Mouse (Mus musculus): ENCODE measurements at regions not wholly inside any gene's neighbourhood (a gene's known extent, or its start where the extent isn't known, plus 50 kb on each side); places are given as distances from the start of the nearest gene placed in this dataset.
"Not testable (repeated sequence)": the region's sequence is repeated elsewhere in the genome, so short reads cannot be mapped to it uniquely, and the experiment has no call there.

DNA sequence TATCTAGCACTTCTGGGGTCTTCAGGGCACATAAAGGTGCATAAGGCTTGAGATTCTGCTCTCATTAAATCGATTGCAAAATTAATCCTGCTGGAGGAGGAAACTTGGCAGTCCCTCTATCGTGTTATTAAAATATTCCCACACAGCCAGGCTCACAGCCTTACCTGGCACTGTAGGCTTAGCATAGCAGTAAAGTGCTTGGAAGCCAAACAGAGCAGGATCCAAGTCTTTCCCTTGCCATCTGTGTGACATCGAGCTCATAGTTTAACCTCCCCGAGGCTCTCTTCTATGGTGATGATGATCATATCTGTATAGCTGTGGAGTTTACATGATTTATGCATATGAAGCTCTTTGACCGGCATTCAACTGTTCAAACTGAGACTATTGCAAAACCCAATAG is 197.6 kb downstream of the Snx19 start:
- Histone ChIP-seq H3K4me1 (ENCODE audit: control insufficient read depth, insufficient read depth, low read length) (no peaks in the 10 kb centered on the region), H3K4me3 (ENCODE audit: insufficient read depth, low read depth, low read length) (no peak overlapping the region), H3K27ac (ENCODE audit: insufficient read depth, low read depth, low read length) (no peak overlapping the region)
- TF ChIP-seq POLR2A (IDR thresholded peaks at IDR 0.05; ENCODE audit: insufficient read depth, low read depth, low read length) (no peak), CTCF (IDR thresholded peaks at IDR 0.05; ENCODE audit: insufficient read depth, low read depth, low read length) (no peak)
- 86% methylated on average over 5 of the region's 5 CpGs for WGBS

DNA sequence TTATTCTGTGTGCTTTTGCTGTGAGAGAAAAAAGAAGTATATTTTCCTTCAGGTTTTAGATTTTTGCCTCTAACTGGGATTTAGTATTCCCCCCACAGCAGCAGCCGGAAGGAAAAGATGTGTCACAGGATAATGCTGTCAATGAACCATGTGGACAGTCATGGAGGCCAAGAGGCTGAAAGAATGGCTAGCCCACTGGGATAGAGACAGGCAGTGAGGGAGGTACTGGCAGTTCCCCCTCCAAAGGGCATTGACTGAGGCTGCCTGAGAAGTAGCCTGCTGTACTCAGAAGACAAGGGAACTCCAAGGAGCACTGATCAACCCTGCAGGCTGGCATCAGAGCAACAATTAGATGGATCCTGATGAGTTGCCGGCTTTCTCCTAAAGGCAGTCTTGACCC is 192.4 kb downstream of the Snx19 start:
- TF ChIP-seq POLR2A (IDR thresholded peaks at IDR 0.05; ENCODE audit: insufficient read depth, low read depth, low read length) (no peak), CTCF (IDR thresholded peaks at IDR 0.05; ENCODE audit: insufficient read depth, low read depth, low read length) (no peak)
- Histone ChIP-seq H3K27ac (ENCODE audit: insufficient read depth, low read depth, low read length) (no peak overlapping the region), H3K4me1 (ENCODE audit: control insufficient read depth, insufficient read depth, low read length) (peaks cover 2% of the 10 kb centered on the region; the same call in 1 of the 2 replicates), H3K4me3 (ENCODE audit: insufficient read depth, low read depth, low read length) (no peak overlapping the region)
- 72% methylated on average over 2 of the region's 2 CpGs for WGBS

GRCm38 (mm10) chr9:30618181-30618580 is 191.3 kb downstream of the Snx19 start:
- WGBS: 94% methylated on average over 2 of the region's 2 CpGs
- Histone ChIP-seq H3K4me1 (ENCODE audit: control insufficient read depth, insufficient read depth, low read length) (peaks cover 2% of the 10 kb centered on the region; the same call in 1 of the 2 replicates), H3K27ac (ENCODE audit: insufficient read depth, low read depth, low read length) (no peak overlapping the region), H3K4me3 (ENCODE audit: insufficient read depth, low read depth, low read length) (no peak overlapping the region)
- no peak for TF ChIP-seq POLR2A (IDR thresholded peaks at IDR 0.05; ENCODE audit: insufficient read depth, low read depth, low read length)
- TF ChIP-seq CTCF (IDR thresholded peaks at IDR 0.05; ENCODE audit: insufficient read depth, low read depth, low read length): no peak

GRCm38 (mm10) chr9:30613715-30614114 is 186.8 kb downstream of the Snx19 start:
- Histone ChIP-seq H3K4me1 (ENCODE audit: control insufficient read depth, insufficient read depth, low read length) (no peaks in the 10 kb centered on the region), H3K4me3 (ENCODE audit: insufficient read depth, low read depth, low read length) (no peak overlapping the region), H3K27ac (ENCODE audit: insufficient read depth, low read depth, low read length) (no peak overlapping the region)
- WGBS: 41% methylated on average over 6 of the region's 6 CpGs
- TF ChIP-seq POLR2A (IDR thresholded peaks at IDR 0.05; ENCODE audit: insufficient read depth, low read depth, low read length) (no peak), CTCF (IDR thresholded peaks at IDR 0.05; ENCODE audit: insufficient read depth, low read depth, low read length) (no peak)

DNA sequence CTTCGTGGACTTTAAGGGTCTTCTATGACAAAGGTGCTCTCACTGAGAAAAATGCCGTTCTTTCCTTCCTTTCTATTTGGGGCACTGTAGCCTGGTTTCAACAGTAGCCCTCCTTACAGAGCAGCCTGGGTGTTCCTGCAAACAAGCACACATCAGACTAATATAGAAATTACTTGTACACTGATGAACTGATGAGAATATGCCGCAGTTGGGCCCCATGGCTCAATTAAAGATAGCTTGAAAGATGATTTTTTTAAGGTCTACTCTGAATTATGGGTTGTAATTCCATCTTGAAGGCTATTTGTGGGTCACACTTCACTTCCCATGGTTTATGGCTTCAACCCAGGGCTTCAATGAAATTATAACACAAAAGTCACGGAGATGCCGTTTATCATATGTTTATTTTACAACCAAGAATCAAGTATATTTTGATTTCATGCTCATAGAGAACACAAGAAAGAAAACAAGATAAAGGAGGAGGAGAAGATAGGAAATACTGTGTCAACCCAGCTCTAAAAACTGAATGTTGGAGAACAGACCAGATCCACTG is 186.2 kb downstream of the Snx19 start:
- TF ChIP-seq POLR2A (IDR thresholded peaks at IDR 0.05; ENCODE audit: insufficient read depth, low read depth, low read length) (no peak), CTCF (IDR thresholded peaks at IDR 0.05; ENCODE audit: insufficient read depth, low read depth, low read length) (no peak)
- WGBS: 87% methylated on average over 5 of the region's 5 CpGs
- Histone ChIP-seq H3K4me3 (ENCODE audit: insufficient read depth, low read depth, low read length) (no peak overlapping the region), H3K4me1 (ENCODE audit: control insufficient read depth, insufficient read depth, low read length) (no peaks in the 10 kb centered on the region), H3K27ac (ENCODE audit: insufficient read depth, low read depth, low read length) (no peak overlapping the region)

- TF ChIP-seq CTCF (IDR thresholded peaks at IDR 0.05; ENCODE audit: insufficient read depth, low read depth, low read length): no peak
- TF ChIP-seq POLR2A (IDR thresholded peaks at IDR 0.05; ENCODE audit: insufficient read depth, low read depth, low read length): no peak
- 73% methylated on average over 7 of the region's 7 CpGs for WGBS
Observed at GRCm38 (mm10) chr9:30610328-30610727, 183.4 kb downstream of the Snx19 start.

DNA sequence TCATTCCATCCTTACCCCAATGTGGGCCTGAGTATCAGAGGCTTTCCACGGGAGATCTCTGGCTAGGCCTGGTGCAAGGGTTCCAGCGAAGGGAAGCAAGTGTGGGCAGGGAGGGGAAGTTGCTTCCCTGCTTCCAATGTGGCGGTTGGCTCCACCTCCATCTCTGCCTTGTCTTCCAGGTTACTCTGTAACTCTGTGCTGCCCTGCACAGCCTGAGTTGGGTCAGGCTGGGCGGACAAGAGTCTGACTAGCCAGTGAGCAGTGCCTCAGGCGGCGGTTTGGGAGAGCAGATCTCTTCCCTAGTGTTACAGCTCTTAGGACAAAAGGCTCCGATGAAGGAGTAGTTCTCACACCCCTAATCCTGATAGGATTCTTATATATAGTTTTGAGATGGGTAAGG is 172.8 kb downstream of the Snx19 start:
- no peak for TF ChIP-seq CTCF (IDR thresholded peaks at IDR 0.05; ENCODE audit: insufficient read depth, low read depth, low read length)
- TF ChIP-seq POLR2A (IDR thresholded peaks at IDR 0.05; ENCODE audit: insufficient read depth, low read depth, low read length): no peak
- 82% methylated on average over 7 of the region's 7 CpGs for WGBS
- Histone ChIP-seq H3K4me3 (ENCODE audit: insufficient read depth, low read depth, low read length) (no peak overlapping the region), H3K27ac (ENCODE audit: insufficient read depth, low read depth, low read length) (no peak overlapping the region), H3K4me1 (ENCODE audit: control insufficient read depth, insufficient read depth, low read length) (no peaks in the 10 kb centered on the region)

More at GRCm38 (mm10) chr9:30610328-30610727, 183.4 kb downstream of the Snx19 start:
- Histone ChIP-seq H3K4me3 (ENCODE audit: insufficient read depth, low read depth, low read length) (no peak overlapping the region), H3K4me1 (ENCODE audit: control insufficient read depth, insufficient read depth, low read length) (no peaks in the 10 kb centered on the region), H3K27ac (ENCODE audit: insufficient read depth, low read depth, low read length) (no peak overlapping the region)

- Histone ChIP-seq H3K4me1 (ENCODE audit: control insufficient read depth, insufficient read depth, low read length) (no peaks in the 10 kb centered on the region), H3K27ac (ENCODE audit: insufficient read depth, low read depth, low read length) (no peak overlapping the region), H3K4me3 (ENCODE audit: insufficient read depth, low read depth, low read length) (no peak overlapping the region)
- TF ChIP-seq CTCF (IDR thresholded peaks at IDR 0.05; ENCODE audit: insufficient read depth, low read depth, low read length): no peak
- TF ChIP-seq POLR2A (IDR thresholded peaks at IDR 0.05; ENCODE audit: insufficient read depth, low read depth, low read length): no peak
- 82% methylated on average over 4 of the region's 4 CpGs for WGBS
Observed at GRCm38 (mm10) chr9:30597691-30598090, 170.8 kb downstream of the Snx19 start.

DNA sequence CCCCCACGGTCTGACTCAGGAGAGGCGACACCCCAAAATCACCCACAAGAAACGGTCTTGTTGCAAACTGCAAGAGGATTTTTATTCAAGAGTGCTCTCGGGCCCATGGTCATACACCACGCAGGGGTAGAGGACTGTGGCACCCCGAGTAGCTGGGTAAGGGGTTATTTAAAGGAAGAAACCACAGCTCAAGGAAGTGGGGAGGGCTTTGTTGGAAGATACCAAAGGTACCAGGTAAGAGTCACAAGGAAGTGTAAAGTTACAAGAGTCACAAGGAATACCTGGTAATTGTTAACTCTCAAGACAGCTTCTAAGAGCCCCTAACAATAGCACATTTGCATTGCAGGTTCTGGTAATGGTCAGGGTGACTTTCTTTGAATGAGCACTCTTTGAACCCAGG is 170.2 kb downstream of the Snx19 start:
- H3K4me3 ChIP-seq (ENCODE audit: insufficient read depth, low read depth, low read length); H3K27ac ChIP-seq (ENCODE audit: insufficient read depth, low read depth, low read length); H3K4me1 ChIP-seq (ENCODE audit: control insufficient read depth, insufficient read depth, low read length): not testable (repeated sequence)
- 90% methylated on average over 6 of the region's 6 CpGs for WGBS

- Histone ChIP-seq H3K27ac (ENCODE audit: insufficient read depth, low read depth, low read length) (no peak overlapping the region), H3K4me1 (ENCODE audit: control insufficient read depth, insufficient read depth, low read length) (no peaks in the 10 kb centered on the region), H3K4me3 (ENCODE audit: insufficient read depth, low read depth, low read length) (no peak overlapping the region)
- 93% methylated on average over 2 of the region's 2 CpGs for WGBS
- TF ChIP-seq CTCF (IDR thresholded peaks at IDR 0.05; ENCODE audit: insufficient read depth, low read depth, low read length) (no peak), POLR2A (IDR thresholded peaks at IDR 0.05; ENCODE audit: insufficient read depth, low read depth, low read length) (no peak)
Observed at GRCm38 (mm10) chr9:30592601-30593000, 165.7 kb downstream of the Snx19 start.

All from olfactory bulb, adult 2 months (tissue).